Mouse (Mus musculus): ENCODE data around the gene Mta1. TPM values are rescaled to one million over a fixed set of nuclear protein-coding genes. Genes with fewer than 3 reads are reported as not detected.

Gene Mta1
- polyA plus RNA-seq, 1 experiment from 2014 or later, result 16.3 TPM

DNA sequence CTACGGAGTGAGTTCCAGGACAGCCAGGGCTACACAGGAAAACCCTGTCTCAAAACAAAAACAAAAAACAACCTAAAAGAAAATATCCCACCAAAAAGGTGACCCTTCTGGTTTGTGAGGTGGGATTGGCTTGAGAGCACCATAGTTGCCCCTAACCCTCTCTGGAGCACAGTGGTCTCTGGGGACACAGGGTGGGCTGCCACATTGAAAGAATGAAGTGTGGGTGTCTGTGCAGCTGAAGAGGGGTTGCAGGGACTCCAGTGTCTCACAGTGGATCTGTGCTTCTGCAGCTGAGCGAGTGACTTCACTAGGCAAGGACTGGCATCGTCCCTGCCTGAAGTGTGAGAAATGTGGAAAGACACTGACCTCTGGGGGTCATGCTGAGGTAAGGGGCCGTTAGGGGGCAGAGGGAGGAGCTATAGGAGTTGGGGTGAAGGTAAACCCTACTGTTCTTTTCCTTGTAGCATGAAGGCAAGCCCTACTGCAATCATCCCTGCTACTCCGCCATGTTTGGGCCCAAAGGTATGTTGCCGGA, 55.0 kb downstream of the Mta1 start:
- Histone ChIP-seq H3K4me1 (peaks cover 64% of the 10 kb centered on the region), H3K4me3 (replicated peaks) (peak overlapping the region; percentile 53; the same call in 1 of the 2 replicates), H3K4me2 (peak overlapping the region; percentile 85), H3K27me3 (peaks cover 27% of the 10 kb centered on the region; the same call in 1 of the 2 replicates), H3K9me3 (replicated peaks) (no peaks in the 10 kb centered on the region), H3K27ac (no peak overlapping the region), H3K36me3 (peaks cover 2% of the 10 kb centered on the region), H3K9ac (no peak overlapping the region)
- WGBS, result 78% methylated on average over 6 of the region's 6 CpGs
- ATAC-seq (replicated peaks; ENCODE audit: low FRiP score), result no peak

DNA sequence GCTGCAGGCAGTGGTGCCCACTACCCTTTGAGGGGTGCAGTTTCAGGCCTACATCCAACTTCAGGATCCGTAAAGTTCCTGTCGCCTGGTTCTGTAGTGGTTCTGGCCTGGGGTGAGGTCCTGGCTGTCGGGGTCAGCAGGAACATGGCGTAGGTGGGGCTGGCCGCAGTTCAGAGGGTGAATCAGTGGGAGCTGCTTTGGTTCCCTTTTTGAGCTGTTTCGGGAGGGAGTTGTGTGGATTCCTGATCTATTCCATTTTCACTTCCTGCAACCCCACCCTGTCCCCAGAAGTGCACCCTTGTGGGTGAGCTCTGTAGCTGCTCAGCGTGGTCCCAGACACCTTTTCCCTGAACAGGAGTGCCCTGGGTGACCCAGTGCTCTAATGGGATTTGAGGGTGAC, 55.9 kb downstream of the Mta1 start:
- ATAC-seq (replicated peaks; ENCODE audit: low FRiP score), result no peak
- 91% methylated on average over 7 of the region's 7 CpGs for WGBS
- no peak overlapping the region for H3K9ac ChIP-seq
- H3K27ac ChIP-seq, result no peak overlapping the region
- no peak overlapping the region for H3K4me3 ChIP-seq (replicated peaks)
- H3K9me3 ChIP-seq (replicated peaks), result no peaks in the 10 kb centered on the region
- no peak overlapping the region for H3K4me2 ChIP-seq
- H3K36me3 ChIP-seq, result peaks cover 6% of the 10 kb centered on the region
- peaks cover 19% of the 10 kb centered on the region; the same call in 1 of the 2 replicates for H3K27me3 ChIP-seq
- peaks cover 56% of the 10 kb centered on the region for H3K4me1 ChIP-seq

DNA sequence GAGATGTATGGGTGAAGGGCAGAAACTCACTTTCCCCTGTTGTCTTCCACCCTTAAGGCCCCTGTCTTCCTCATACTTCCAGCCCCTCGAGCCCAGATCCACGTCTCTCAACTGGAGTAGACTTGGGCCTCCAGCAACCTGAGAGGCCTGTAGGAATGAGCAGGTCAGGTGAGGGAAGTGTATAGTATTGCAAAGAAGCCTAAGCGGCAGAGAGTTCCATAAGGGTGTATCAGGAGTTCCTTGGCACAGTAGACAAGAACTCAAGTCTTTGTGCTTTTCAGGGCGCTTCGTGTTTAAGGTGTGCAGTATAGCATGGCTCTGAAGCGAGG, 56.6 kb downstream of the Mta1 start:
- no peaks in the 10 kb centered on the region for H3K9me3 ChIP-seq (replicated peaks)
- peaks cover 52% of the 10 kb centered on the region for H3K4me1 ChIP-seq
- peak overlapping the region; percentile 94 for H3K27ac ChIP-seq
- H3K9ac ChIP-seq, result no peak overlapping the region
- 75% methylated on average over 6 of the region's 6 CpGs for WGBS
- H3K27me3 ChIP-seq, result peaks cover 13% of the 10 kb centered on the region; the same call in 1 of the 2 replicates
- H3K36me3 ChIP-seq, result peaks cover 6% of the 10 kb centered on the region
- H3K4me3 ChIP-seq (replicated peaks), result peak overlapping the region; percentile 59
- ATAC-seq (replicated peaks; ENCODE audit: low FRiP score), result no peak
- H3K4me2 ChIP-seq, result peak overlapping the region; percentile 78

DNA sequence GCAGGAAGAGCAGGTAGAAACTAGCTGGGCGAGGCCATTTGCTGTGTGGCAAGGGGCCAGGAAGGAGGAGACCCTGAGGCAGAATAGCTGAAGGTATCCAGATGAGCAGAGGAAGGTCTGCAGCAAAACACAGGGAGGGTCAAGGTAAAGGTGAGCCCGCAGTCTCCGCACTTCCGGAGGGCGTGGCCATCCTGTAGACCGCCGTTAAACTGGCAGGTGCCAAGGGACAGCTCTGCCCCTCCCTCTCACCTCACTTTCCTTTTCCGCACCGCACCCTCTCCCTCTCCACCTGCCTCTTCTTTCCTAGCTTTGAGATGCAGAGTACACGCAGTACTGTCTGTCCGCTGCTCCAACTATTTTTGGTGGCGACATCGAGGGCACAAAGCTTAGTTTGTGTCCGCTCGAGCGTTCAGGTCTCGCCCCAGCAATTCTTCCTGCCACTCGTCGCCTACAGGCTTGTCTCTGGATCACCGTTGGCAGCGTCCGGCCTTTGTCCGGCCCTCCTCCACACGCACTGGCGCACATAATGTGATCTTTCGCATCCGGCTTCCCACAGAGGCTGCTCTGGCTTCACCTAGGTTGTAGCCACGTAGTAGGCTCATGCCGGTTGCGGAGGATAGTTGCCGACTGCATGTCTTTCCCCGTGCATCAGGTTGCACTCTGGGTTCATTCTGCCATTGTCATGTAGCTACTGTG, 57.1 kb downstream of the Mta1 start:
- Histone ChIP-seq H3K4me2 (peak overlapping the region; percentile 78), H3K27ac (peak overlapping the region; percentile 94), H3K4me3 (replicated peaks) (peak overlapping the region; percentile 59), H3K27me3 (peaks cover 11% of the 10 kb centered on the region; the same call in 1 of the 2 replicates), H3K9ac (peak overlapping the region; percentile 51), H3K36me3 (peaks cover 6% of the 10 kb centered on the region), H3K9me3 (replicated peaks) (no peaks in the 10 kb centered on the region), H3K4me1 (peaks cover 52% of the 10 kb centered on the region)
- ATAC-seq (replicated peaks; ENCODE audit: low FRiP score), result peak; percentile 16
- 3% methylated on average over 32 of the region's 32 CpGs for WGBS

DNA sequence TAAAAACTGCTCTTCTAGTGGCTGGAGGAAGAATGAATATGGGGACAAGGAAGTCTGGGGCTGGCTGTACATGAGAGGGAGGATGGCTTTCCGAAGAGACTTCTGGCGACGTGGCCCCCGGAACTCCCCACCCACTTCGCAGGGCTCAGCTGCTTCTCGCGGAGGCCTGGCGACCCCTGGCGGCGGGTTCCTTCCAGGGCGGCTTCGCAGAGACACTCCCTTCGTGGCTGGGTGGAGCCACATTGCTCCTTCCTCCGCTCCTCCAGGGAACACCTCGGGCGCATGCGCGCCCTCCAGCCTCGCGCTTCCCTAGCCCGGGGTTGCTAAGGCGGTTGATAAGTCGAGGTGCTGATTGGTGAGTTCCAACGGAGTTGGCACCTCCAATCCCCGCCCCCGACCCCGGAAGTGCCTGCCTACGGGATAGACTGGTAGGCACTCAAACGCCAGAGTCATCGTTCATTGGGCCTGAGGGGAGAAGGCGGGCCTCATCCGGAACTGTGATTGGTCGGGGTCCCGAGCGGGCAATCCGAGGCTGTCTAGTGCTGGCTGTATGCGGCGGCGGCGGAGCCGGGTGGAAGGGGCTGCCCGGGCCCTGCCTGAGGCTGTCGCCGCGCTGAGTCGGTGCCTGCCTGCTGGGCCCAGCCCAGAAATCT, 57.9 kb downstream of the Mta1 start, which contains the start of gene Tedc1:
Gene Tedc1 (plus strand): TSS at position 535 of the 653 bp plus-strand sequence.
- peak within 1 kb of the TSS; percentile 59 for H3K4me3 ChIP-seq (replicated peaks)
- peak within 1 kb of the TSS; percentile 78 for H3K4me2 ChIP-seq
- H3K27ac ChIP-seq, result peak within 1 kb of the TSS; percentile 94
- H3K27me3 ChIP-seq, result 0 out of 2 replicates have a peak, but pooled peaks cover 4% of the 10 kb centered on the region
- ATAC-seq (replicated peaks; ENCODE audit: low FRiP score), result peak; percentile 95
- under 1% methylated on average over 46 of the region's 46 CpGs for WGBS
- H3K9ac ChIP-seq, result peak within 1 kb of the TSS; percentile 56
- H3K9me3 ChIP-seq (replicated peaks), result no peaks in the 10 kb centered on the region
- peaks cover 49% of the 10 kb centered on the region for H3K4me1 ChIP-seq
- H3K36me3 ChIP-seq, result peaks cover 8% of the 10 kb centered on the region

DNA sequence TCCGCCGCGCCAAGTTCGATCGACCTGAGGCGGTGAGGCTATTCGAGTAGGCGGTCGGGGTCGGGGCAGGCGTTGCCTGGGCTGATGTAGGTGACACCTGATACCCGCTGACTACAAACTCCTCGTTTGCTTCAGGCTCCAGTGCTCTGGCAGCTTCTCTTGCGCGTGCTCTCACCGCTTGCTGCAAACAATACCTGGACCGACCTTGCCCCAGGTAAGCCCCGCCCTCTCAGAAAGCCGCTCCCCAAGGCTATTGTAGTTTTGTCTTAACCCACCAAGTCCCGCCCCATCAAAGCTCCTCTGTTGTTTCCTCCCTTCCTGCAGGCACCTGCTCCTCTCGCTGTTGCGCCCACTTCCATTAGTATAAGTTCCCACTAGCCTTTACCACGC, 58.5 kb downstream of the Mta1 start:
- WGBS, result under 1% methylated on average over 23 of the region's 23 CpGs
- H3K9ac ChIP-seq, result peak overlapping the region; percentile 56
- H3K4me3 ChIP-seq (replicated peaks), result peak overlapping the region; percentile 59
- ATAC-seq (replicated peaks; ENCODE audit: low FRiP score), result peak; percentile 58
- H3K4me1 ChIP-seq, result peaks cover 44% of the 10 kb centered on the region
- H3K36me3 ChIP-seq, result peaks cover 13% of the 10 kb centered on the region
- peak overlapping the region; percentile 82 for H3K27ac ChIP-seq
- no peaks in the 10 kb centered on the region for H3K27me3 ChIP-seq
- peak overlapping the region; percentile 78 for H3K4me2 ChIP-seq
- no peaks in the 10 kb centered on the region for H3K9me3 ChIP-seq (replicated peaks)

DNA sequence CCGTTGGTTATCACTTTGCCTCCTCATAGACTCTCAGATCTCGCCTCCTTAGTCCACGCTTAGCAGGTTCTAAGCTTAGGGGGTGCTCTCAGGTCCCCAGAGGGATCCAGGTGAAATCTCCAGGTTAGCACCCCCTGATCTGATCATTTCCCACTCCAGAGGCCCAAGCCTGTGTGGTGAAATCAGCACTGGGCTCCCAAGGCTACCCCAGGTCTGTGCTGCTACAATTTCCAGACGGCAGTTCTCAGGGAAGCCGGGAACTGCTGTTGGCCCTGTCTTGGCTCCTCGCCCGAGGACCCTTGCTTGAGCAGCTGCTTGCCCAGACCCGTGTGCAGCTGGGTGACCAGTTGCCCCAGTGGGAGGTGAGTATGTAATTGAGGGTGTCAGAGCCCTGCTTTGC, 58.9 kb downstream of the Mta1 start:
- WGBS, result 23% methylated on average over 8 of the region's 8 CpGs
- peak overlapping the region; percentile 82 for H3K27ac ChIP-seq

GRCm38 (mm10) chr12:113157521-113157920, 59.4 kb downstream of the Mta1 start:
- ATAC-seq (replicated peaks; ENCODE audit: low FRiP score), result no peak
- 93% methylated on average over 8 of the region's 8 CpGs for WGBS
- Histone ChIP-seq H3K9ac (peak overlapping the region; percentile 56; the same call in 1 of the 2 replicates), H3K36me3 (peaks cover 23% of the 10 kb centered on the region), H3K27ac (no peak overlapping the region), H3K9me3 (replicated peaks) (no peaks in the 10 kb centered on the region), H3K4me3 (replicated peaks) (peak overlapping the region; percentile 59; the same call in 1 of the 2 replicates), H3K4me1 (peaks cover 34% of the 10 kb centered on the region), H3K27me3 (no peaks in the 10 kb centered on the region), H3K4me2 (peak overlapping the region; percentile 78)

More for the DNA sequence above, 58.9 kb downstream of the Mta1 start:
- Histone ChIP-seq H3K4me3 (replicated peaks) (peak overlapping the region; percentile 59), H3K9ac (peak overlapping the region; percentile 56), H3K4me1 (peaks cover 39% of the 10 kb centered on the region), H3K36me3 (peaks cover 18% of the 10 kb centered on the region), H3K27me3 (no peaks in the 10 kb centered on the region), H3K9me3 (replicated peaks) (no peaks in the 10 kb centered on the region), H3K4me2 (peak overlapping the region; percentile 78)
- ATAC-seq (replicated peaks; ENCODE audit: low FRiP score), result no peak

- Histone ChIP-seq H3K9ac (no peak overlapping the region), H3K27me3 (no peaks in the 10 kb centered on the region), H3K4me2 (0 out of 2 replicates have a peak overlapping the region, but pooled peaks have one; percentile 78), H3K4me1 (peaks cover 31% of the 10 kb centered on the region), H3K27ac (no peak overlapping the region), H3K4me3 (replicated peaks) (no peak overlapping the region), H3K36me3 (peaks cover 27% of the 10 kb centered on the region), H3K9me3 (replicated peaks) (no peaks in the 10 kb centered on the region)
- ATAC-seq (replicated peaks; ENCODE audit: low FRiP score), result no peak
- 94% methylated on average over 8 of the region's 8 CpGs for WGBS
These were observed 59.9 kb downstream of the Mta1 start for GRCm38 (mm10) chr12:113157971-113158370.

DNA sequence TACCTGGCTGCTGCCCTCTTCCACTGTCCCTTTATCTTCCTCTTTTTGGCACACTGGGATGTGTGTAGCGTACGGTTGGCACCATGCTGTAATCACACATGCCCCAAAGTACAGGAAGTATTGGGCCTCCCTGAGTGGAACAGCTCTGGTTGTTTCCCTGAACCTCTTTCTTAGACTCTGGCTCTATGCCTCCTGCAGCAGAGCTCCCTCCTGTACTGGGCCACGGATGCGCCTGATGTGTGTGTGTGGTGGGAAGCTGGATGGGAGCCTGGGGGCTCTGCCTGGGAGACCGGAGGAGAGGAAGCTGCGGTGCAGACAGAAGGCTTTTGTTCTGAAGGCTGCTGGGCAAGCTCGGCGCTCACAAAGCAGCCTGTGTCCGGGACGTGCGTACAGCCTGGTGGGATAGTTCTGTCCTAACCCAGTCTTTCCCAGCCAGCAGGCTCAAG, 65.5 kb downstream of the Mta1 start:
- Histone ChIP-seq H3K4me3 (replicated peaks) (no peak overlapping the region), H3K27ac (no peak overlapping the region), H3K9ac (no peak overlapping the region), H3K4me2 (no peak overlapping the region), H3K4me1 (no peaks in the 10 kb centered on the region), H3K36me3 (peaks cover 40% of the 10 kb centered on the region), H3K27me3 (no peaks in the 10 kb centered on the region), H3K9me3 (replicated peaks) (no peaks in the 10 kb centered on the region)
- 88% methylated on average over 11 of the region's 11 CpGs for WGBS
- no peak for ATAC-seq (replicated peaks; ENCODE audit: low FRiP score)

DNA sequence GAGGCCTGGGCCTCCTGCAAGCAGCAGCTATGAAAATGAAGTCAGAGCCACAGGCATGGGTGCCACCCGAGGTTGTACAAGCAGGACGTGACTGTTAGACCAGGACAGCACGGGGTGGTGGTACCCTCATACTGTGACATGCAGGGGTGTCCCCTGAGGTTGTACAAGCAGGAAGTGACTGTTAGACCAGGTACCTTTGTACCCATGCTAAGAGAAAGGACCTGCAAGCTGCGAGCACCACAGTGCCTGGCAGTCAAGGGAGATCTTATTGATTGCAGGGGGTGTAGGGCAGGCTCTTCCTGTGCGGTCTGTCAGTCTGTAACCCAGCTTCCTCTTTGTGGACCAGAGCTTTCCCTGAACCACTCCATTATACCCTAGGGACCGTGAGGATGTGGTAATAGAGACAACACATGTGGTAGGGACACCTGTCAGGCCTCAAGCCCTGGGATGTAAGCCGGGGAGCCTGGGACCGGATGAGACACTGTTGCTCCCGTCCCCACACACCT, 70.0 kb downstream of the Mta1 start:
- no peaks in the 10 kb centered on the region for H3K4me1 ChIP-seq
- H3K36me3 ChIP-seq, result peaks cover 18% of the 10 kb centered on the region
- no peak overlapping the region for H3K9ac ChIP-seq
- no peaks in the 10 kb centered on the region for H3K9me3 ChIP-seq (replicated peaks)
- no peak overlapping the region for H3K4me2 ChIP-seq
- WGBS, result 78% methylated on average over 9 of the region's 9 CpGs
- no peak for ATAC-seq (replicated peaks; ENCODE audit: low FRiP score)
- no peak overlapping the region for H3K4me3 ChIP-seq (replicated peaks)
- no peaks in the 10 kb centered on the region for H3K27me3 ChIP-seq
- no peak overlapping the region for H3K27ac ChIP-seq
